Mouse (Mus musculus) intestine, embryonic 14.5 days (tissue): ENCODE measurements around the gene Gm49387. TPM values are rescaled to one million over a fixed set of nuclear protein-coding genes. Genes with fewer than 3 reads are reported as not detected.

Source experiments
- ATAC-seq: fragments of 200-750 bp; cut with Nextera tagmentation; replicated peaks from 2 replicates; pipeline ENCODE4 v1.8.0; 2017; ENCODE audit warnings: low read depth, moderate number of reproducible peaks, moderate TSS enrichment, moderate library complexity; ENCODE audit not compliant: low FRiP score, low TSS enrichment
- DNase-seq: peaks from one replicate; pipeline ENCODE4 v3.0.0-alpha.2; 2018; ENCODE audit warnings: low spot score
- H3K27ac ChIP-seq: fragments of 300-500 bp; sonication (generic); 2 replicates; pipeline ENCODE4 v1.5.1; 2014; ENCODE audit warnings: low read depth, mild to moderate bottlenecking, control low read depth
- H3K27me3 ChIP-seq: fragments of 300-500 bp; sonication (generic); replicated peaks from 2 replicates; pipeline ENCODE4 v1.6.1; 2014; ENCODE audit warnings: low read length, control low read depth; ENCODE audit not compliant: control insufficient read depth, insufficient read depth
- H3K36me3 ChIP-seq: fragments of 300-500 bp; sonication (generic); 2 replicates; pipeline ENCODE4 v1.6.1; 2014; ENCODE audit warnings: low read length, control low read depth; ENCODE audit not compliant: control insufficient read depth, insufficient read depth
- H3K4me1 ChIP-seq: fragments of 300-500 bp; sonication (generic); replicated peaks from 2 replicates; pipeline ENCODE4 v1.6.1; 2014; ENCODE audit warnings: low read length, control low read depth, mixed read lengths; ENCODE audit not compliant: control insufficient read depth, insufficient read depth
- H3K4me2 ChIP-seq: fragments of 300-500 bp; sonication (generic); 2 replicates; pipeline ENCODE4 v1.6.1; 2014; ENCODE audit warnings: low read length
- H3K4me3 ChIP-seq: fragments of 300-500 bp; sonication (generic); 2 replicates; pipeline ENCODE4 v1.5.1; 2014; ENCODE audit warnings: low read depth, low read length, control low read depth, mixed read lengths
- H3K9ac ChIP-seq: fragments of 300-500 bp; sonication (generic); 2 replicates; pipeline ENCODE4 v1.6.1; 2014; ENCODE audit warnings: mild to moderate bottlenecking, low read length
- H3K9me3 ChIP-seq: fragments of 300-500 bp; sonication (generic); 2 replicates; pipeline ENCODE4 v1.6.1; 2016; ENCODE audit warnings: low read length, control low read depth; ENCODE audit not compliant: control insufficient read depth
- WGBS: fragments of 180-500 bp; shearing (Covaris S2); extraction: QIAGEN DNeasy Blood & Tissue Kit; methylation state at CpG from one replicate; pipeline ENCODE4 v1.1.7; 2014; 5-methylcytosine and 5-hydroxymethylcytosine counted together
- polyA plus RNA-seq: library from polyadenylated mRNA; unstranded; fragments of >200 nt; fragmentation: Nextera tagmentation; extraction: Ambion mirVana; gene quantifications from 2 replicates; pipeline ENCODE4 v1.2.1, GENCODE M21; 2014

Gm49387 gene
- polyA plus RNA-seq, 1 experiment from 2014 or later = 2.3 TPM

DNA sequence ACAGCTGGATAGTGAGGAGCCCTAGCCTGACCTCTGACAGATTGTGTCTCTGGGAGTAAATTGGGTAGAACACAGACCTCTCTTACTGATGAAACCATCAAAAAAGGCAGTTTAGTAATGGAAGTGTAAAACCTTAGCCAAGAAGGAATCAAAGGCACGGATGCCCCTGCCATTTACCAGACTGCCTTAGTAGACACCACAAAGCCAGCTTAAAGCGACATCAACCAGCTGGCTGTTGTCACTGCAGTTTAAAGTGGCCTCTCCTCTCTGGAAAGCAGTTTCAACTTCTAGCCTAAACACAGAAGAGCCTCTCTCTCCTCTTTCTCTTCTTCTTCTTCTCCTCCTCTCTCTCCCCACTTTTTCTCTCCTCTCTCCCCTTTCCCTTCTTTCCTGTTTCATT, 119.4 kb downstream of the Gm49387 start:
- ATAC-seq (no peak), DNase-seq (no peak)
- Histone ChIP-seq H3K36me3 (no peaks in the 10 kb centered on the region), H3K27ac (no peak overlapping the region), H3K27me3 (no peaks in the 10 kb centered on the region), H3K9me3 (no peaks in the 10 kb centered on the region), H3K4me2 (no peak overlapping the region), H3K4me1 (no peaks in the 10 kb centered on the region), H3K9ac (no peak overlapping the region), H3K4me3 (no peak overlapping the region)
- 48% methylated on average over 2 of the region's 2 CpGs for WGBS

GRCm38 (mm10) chr14:31519165-31519564, 121.5 kb downstream of the Gm49387 start:
- DNase-seq = no peak
- Histone ChIP-seq H3K4me2 (no peak overlapping the region; the same call in 1 of the 2 replicates), H3K27me3 (no peaks in the 10 kb centered on the region), H3K9me3 (peaks cover 5% of the 10 kb centered on the region; the same call in 1 of the 2 replicates), H3K9ac (no peak overlapping the region), H3K4me3 (no peak overlapping the region), H3K4me1 (no peaks in the 10 kb centered on the region), H3K27ac (no peak overlapping the region), H3K36me3 (no peaks in the 10 kb centered on the region)
- 36% methylated on average over 3 of the region's 3 CpGs for WGBS
- ATAC-seq = no peak

- H3K4me2 ChIP-seq = no peak overlapping the region
- ATAC-seq = no peak
- peaks cover 5% of the 10 kb centered on the region; the same call in 1 of the 2 replicates for H3K9me3 ChIP-seq
- H3K4me3 ChIP-seq = no peak overlapping the region
- H3K36me3 ChIP-seq = 0 out of 2 replicates have a peak, but pooled peaks cover 2% of the 10 kb centered on the region
- no peaks in the 10 kb centered on the region for H3K27me3 ChIP-seq
- no peak overlapping the region for H3K9ac ChIP-seq
- H3K4me1 ChIP-seq = no peaks in the 10 kb centered on the region
- 95% methylated on average over 2 of the region's 2 CpGs for WGBS
- H3K27ac ChIP-seq = no peak overlapping the region
- no peak for DNase-seq
Measured at GRCm38 (mm10) chr14:31515895-31516294, 124.8 kb downstream of the Gm49387 start.

DNA sequence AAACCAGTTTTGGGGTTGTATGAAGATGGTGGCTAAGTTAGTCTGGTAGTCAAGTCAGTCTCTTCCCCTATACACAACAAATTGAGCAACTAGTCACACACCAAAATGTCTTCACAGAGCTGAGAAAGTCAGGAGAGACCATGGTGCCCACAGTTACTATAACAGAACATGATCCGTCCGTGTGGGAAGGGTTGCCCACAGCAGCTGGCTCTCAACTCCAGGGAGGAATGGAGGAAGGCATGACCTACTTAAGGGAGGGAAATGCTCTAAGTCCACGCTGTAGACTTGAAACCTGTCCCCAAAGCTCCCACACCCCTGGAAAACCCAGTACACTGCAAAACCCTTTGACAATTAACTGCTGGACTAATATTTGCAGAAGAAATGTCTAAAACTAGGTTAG, 130.4 kb downstream of the Gm49387 start:
- no peaks in the 10 kb centered on the region for H3K4me1 ChIP-seq
- ATAC-seq = no peak
- peaks cover 5% of the 10 kb centered on the region; the same call in 1 of the 2 replicates for H3K9me3 ChIP-seq
- no peak for DNase-seq
- peaks cover 53% of the 10 kb centered on the region for H3K36me3 ChIP-seq
- H3K9ac ChIP-seq = no peak overlapping the region
- WGBS = 92% methylated on average over 3 of the region's 3 CpGs
- H3K4me3 ChIP-seq = no peak overlapping the region
- no peaks in the 10 kb centered on the region for H3K27me3 ChIP-seq
- no peak overlapping the region for H3K27ac ChIP-seq
- no peak overlapping the region for H3K4me2 ChIP-seq

- Histone ChIP-seq H3K9ac (no peak overlapping the region), H3K4me3 (no peak overlapping the region), H3K27ac (no peak overlapping the region), H3K36me3 (peaks cover 57% of the 10 kb centered on the region), H3K9me3 (peaks cover 5% of the 10 kb centered on the region; the same call in 1 of the 2 replicates), H3K4me1 (no peaks in the 10 kb centered on the region), H3K27me3 (no peaks in the 10 kb centered on the region), H3K4me2 (no peak overlapping the region)
- DNase-seq (no peak), ATAC-seq (no peak)
- WGBS = 96% methylated on average over 2 of the region's 2 CpGs
Measured at GRCm38 (mm10) chr14:31509911-31510310, 130.8 kb downstream of the Gm49387 start.

DNA sequence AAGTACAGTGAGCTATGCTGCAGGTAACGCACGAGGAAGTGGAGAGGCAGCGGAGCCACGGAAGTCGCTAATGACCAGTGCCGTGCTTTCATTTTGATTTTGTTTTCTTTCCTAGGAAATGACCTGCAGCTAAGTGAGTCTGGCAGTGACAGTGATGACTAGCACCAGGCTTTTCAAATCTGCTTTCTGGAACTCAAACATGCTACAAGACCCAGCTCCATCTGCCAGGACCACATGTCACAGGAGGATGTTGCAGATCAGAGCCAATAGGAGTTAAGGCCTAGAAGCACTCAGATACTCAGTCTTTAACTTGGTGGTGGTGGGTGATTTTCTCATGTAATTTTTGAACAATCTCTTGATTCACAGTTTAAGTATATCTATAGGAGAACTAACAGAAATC, 134.2 kb downstream of the Gm49387 start:
- no peak overlapping the region for H3K4me3 ChIP-seq
- H3K4me2 ChIP-seq = no peak overlapping the region
- DNase-seq (no peak), ATAC-seq (no peak)
- 98% methylated on average over 6 of the region's 6 CpGs for WGBS
- H3K9ac ChIP-seq = no peak overlapping the region
- H3K27me3 ChIP-seq = no peaks in the 10 kb centered on the region
- no peaks in the 10 kb centered on the region for H3K4me1 ChIP-seq
- H3K27ac ChIP-seq = no peak overlapping the region
- no peaks in the 10 kb centered on the region for H3K9me3 ChIP-seq
- peaks cover 92% of the 10 kb centered on the region for H3K36me3 ChIP-seq

GRCm38 (mm10) chr14:31503406-31503805, 137.3 kb downstream of the Gm49387 start:
- Histone ChIP-seq H3K27me3 (no peaks in the 10 kb centered on the region), H3K36me3 (peaks cover 100% of the 10 kb centered on the region), H3K9ac (no peak overlapping the region), H3K9me3 (no peaks in the 10 kb centered on the region), H3K4me2 (no peak overlapping the region), H3K4me3 (no peak overlapping the region), H3K27ac (no peak overlapping the region), H3K4me1 (no peaks in the 10 kb centered on the region)
- DNase-seq = no peak
- ATAC-seq = no peak
- 85% methylated on average over 13 of the region's 13 CpGs for WGBS

Other genes starting within 250 kb of the Gm49387 start
- 10.6 and 10.7 TPM in 2 replicates for gene Sh3bp5, start 204.8 kb downstream of the Gm49387 start, polyA plus RNA-seq
- gene Eaf1, start 146.5 kb downstream of the Gm49387 start, polyA plus RNA-seq = 21.7 and 23.4 TPM in 2 replicates
- 61.7 and 65.9 TPM in 2 replicates for gene Mettl6, start 145.8 kb downstream of the Gm49387 start, polyA plus RNA-seq
- 0.42 and 0.69 TPM in 2 replicates for gene Colq, start 49.5 kb downstream of the Gm49387 start, polyA plus RNA-seq
- gene Btd, start 150 bp upstream of the Gm49387 start, polyA plus RNA-seq = 21.9 and 28.8 TPM in 2 replicates
- gene Hacl1, start 408 bp upstream of the Gm49387 start, polyA plus RNA-seq = 10.4 and 13.5 TPM in 2 replicates
- 11.6 and 11.7 TPM in 2 replicates for gene Ankrd28, start 189.8 kb upstream of the Gm49387 start, polyA plus RNA-seq